Mouse (Mus musculus): Measurements from ENCODE around the gene Ppp1r13b. TPM values are rescaled to one million over a fixed set of nuclear protein-coding genes. Genes with fewer than 3 reads are reported as not detected.
"Not testable (repeated sequence)": the region's sequence is repeated elsewhere in the genome, so short reads cannot be mapped to it uniquely, and the experiment has no call there.

Ppp1r13b gene
- 54.5 and 57.4 TPM in 2 replicates for total RNA-seq (2014; rRNA removed)
- 31.6 and 36.5 TPM in 2 replicates for polyA plus RNA-seq (2015; fragmentation: Nextera tagmentation; extraction: Ambion mirVana)

DNA sequence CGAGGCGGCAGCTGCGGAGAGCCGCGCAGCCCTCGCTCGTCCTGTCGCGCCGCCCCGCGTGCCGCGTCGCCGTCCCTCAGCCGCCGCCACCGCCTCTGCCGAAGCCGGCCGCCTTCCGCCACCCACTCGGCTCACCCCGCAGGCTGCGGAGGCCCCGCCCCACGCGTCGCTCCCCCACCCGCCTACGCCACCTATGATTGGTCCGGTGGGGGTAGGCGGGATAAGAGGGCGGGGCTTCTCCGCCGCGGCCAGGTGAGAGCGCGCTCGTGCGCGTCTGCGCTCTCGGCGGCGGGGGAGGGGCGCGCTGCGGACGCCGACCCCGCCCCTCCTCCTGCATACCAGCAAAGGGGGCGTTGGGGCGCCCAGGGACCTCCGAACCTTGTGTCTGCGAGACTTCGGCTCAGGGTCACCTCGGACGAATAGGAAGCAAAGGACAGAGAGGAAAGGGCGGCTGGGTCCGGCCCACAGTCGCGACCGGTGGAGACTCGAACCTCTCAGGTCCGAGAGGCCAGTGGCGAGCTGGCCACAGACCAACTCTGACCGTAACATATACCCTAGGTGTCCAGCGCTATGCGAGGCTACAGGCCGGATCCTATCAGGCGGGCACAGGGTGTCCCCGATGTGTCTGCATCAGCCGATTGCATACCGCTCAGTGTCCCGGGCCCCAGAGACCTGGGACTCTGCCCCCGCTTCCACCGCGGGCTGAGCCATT, at the start of gene Ppp1r13b:
TSS of gene Ppp1r13b (minus strand) at position 141 of the 712 bp plus-strand sequence.
- no peaks in the 10 kb centered on the region for H3K36me3 ChIP-seq (ENCODE audit: insufficient read depth, low read length)
- peak within 1 kb of the TSS; percentile 80 for H3K4me3 ChIP-seq (ENCODE audit: low read length)
- H3K9me3 ChIP-seq (ENCODE audit: low read length), result no peaks in the 10 kb centered on the region
- H3K4me1 ChIP-seq (ENCODE audit: insufficient read depth, low read length), result peaks cover 6% of the 10 kb centered on the region; the same call in 1 of the 2 replicates
- peak within 1 kb of the TSS; percentile 94 for H3K9ac ChIP-seq (replicated peaks; ENCODE audit: low read length)
- DNase-seq (ENCODE audit: low spot score) (peak; percentile 96), ATAC-seq (peak; percentile 97)
- peak within 1 kb of the TSS; percentile 76 for H3K4me2 ChIP-seq (ENCODE audit: low read depth, low read length)
- H3K27me3 ChIP-seq (ENCODE audit: insufficient read depth, low read length), result no peaks in the 10 kb centered on the region
- H3K27ac ChIP-seq, result peak within 1 kb of the TSS; percentile 95
- no peak for TF ChIP-seq CTCF (IDR thresholded peaks at IDR 0.05; ENCODE audit: low read depth)
- WGBS, result under 1% methylated on average over 67 of the region's 80 CpGs

- H3K27ac ChIP-seq, result no peak overlapping the region
- ATAC-seq (no peak), DNase-seq (ENCODE audit: low spot score) (no peak)
- H3K36me3 ChIP-seq (ENCODE audit: insufficient read depth, low read length), result peaks cover 14% of the 10 kb centered on the region; the same call in 1 of the 2 replicates
- H3K4me1 ChIP-seq (ENCODE audit: insufficient read depth, low read length), result no peaks in the 10 kb centered on the region
- H3K4me2 ChIP-seq (ENCODE audit: low read depth, low read length), result no peak overlapping the region
- TF ChIP-seq CTCF (IDR thresholded peaks at IDR 0.05; ENCODE audit: low read depth), result no peak
- H3K9ac ChIP-seq (replicated peaks; ENCODE audit: low read length), result no peak overlapping the region
- H3K4me3 ChIP-seq (ENCODE audit: low read length), result no peak overlapping the region
- no peaks in the 10 kb centered on the region for H3K9me3 ChIP-seq (ENCODE audit: low read length)
- WGBS, result 75% methylated on average over 5 of the region's 5 CpGs
- H3K27me3 ChIP-seq (ENCODE audit: insufficient read depth, low read length), result no peaks in the 10 kb centered on the region
These were observed 48.3 kb upstream of the Ppp1r13b start for GRCm38 (mm10) chr12:111956173-111956572.

DNA sequence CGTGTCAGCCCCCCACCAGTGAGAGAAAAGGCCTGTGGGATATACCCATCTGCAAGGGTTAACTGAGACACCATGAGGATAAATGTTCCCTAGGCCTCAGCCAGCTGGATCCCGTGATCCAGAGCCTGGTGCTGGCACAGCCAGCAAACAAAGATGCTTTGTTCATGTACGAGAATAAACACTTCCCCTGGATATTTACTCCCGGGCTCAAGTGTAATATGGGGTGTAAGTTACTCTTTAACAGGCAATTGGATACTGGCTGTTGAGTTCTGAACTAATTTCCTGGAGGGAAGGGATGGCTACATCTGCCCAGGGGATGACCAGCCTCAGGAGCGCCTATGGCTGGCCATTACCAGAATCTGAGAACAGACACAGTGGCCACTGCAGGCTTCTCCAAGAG, 43.8 kb upstream of the Ppp1r13b start:
- ATAC-seq (peak; percentile 38; the same call in 1 of the 2 replicates), DNase-seq (ENCODE audit: low spot score) (no peak)
- no peaks in the 10 kb centered on the region for H3K9me3 ChIP-seq (ENCODE audit: low read length)
- H3K4me3 ChIP-seq (ENCODE audit: low read length), result no peak overlapping the region
- WGBS, result 41% methylated on average over 5 of the region's 5 CpGs
- H3K27me3 ChIP-seq (ENCODE audit: insufficient read depth, low read length), result no peaks in the 10 kb centered on the region
- no peak overlapping the region for H3K27ac ChIP-seq
- no peak overlapping the region for H3K9ac ChIP-seq (replicated peaks; ENCODE audit: low read length)
- H3K4me1 ChIP-seq (ENCODE audit: insufficient read depth, low read length), result no peaks in the 10 kb centered on the region
- no peak overlapping the region for H3K4me2 ChIP-seq (ENCODE audit: low read depth, low read length)
- no peaks in the 10 kb centered on the region for H3K36me3 ChIP-seq (ENCODE audit: insufficient read depth, low read length)
- no peak for TF ChIP-seq CTCF (IDR thresholded peaks at IDR 0.05; ENCODE audit: low read depth)

GRCm38 (mm10) chr12:111950486-111950885, 42.6 kb upstream of the Ppp1r13b start:
- no peak overlapping the region for H3K4me3 ChIP-seq (ENCODE audit: low read length)
- 70% methylated on average over 5 of the region's 5 CpGs for WGBS
- H3K9ac ChIP-seq (replicated peaks; ENCODE audit: low read length), result no peak overlapping the region
- no peaks in the 10 kb centered on the region for H3K36me3 ChIP-seq (ENCODE audit: insufficient read depth, low read length)
- H3K4me1 ChIP-seq (ENCODE audit: insufficient read depth, low read length), result no peaks in the 10 kb centered on the region
- no peak for TF ChIP-seq CTCF (IDR thresholded peaks at IDR 0.05; ENCODE audit: low read depth)
- no peaks in the 10 kb centered on the region for H3K27me3 ChIP-seq (ENCODE audit: insufficient read depth, low read length)
- DNase-seq (ENCODE audit: low spot score), result no peak
- H3K9me3 ChIP-seq (ENCODE audit: low read length), result no peaks in the 10 kb centered on the region
- ATAC-seq, result no peak
- no peak overlapping the region for H3K27ac ChIP-seq
- H3K4me2 ChIP-seq (ENCODE audit: low read depth, low read length), result no peak overlapping the region

DNA sequence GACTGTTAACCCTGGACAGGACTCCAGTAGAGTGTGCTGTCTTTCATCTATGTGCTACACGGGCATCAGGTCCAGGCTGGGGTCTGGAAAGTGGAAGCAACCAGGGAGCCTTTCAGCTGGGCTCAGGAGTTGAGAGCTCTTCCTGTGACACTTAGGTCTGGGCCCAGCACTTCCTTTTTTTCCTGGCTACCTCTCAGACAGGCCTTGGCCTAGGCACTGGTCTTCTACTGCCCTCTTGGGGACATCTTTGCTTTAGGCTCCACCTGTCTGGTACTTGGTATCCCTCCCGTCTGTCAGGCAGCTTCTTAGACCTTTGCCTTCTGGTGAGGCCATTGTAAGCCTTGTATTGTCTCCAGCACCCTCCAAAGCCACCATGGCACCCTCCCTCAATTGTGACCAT, 38.8 kb upstream of the Ppp1r13b start:
- Histone ChIP-seq H3K4me3 (ENCODE audit: low read length) (no peak overlapping the region), H3K36me3 (ENCODE audit: insufficient read depth, low read length) (no peaks in the 10 kb centered on the region), H3K9me3 (ENCODE audit: low read length) (no peaks in the 10 kb centered on the region), H3K4me2 (ENCODE audit: low read depth, low read length) (no peak overlapping the region), H3K27me3 (ENCODE audit: insufficient read depth, low read length) (no peaks in the 10 kb centered on the region), H3K9ac (replicated peaks; ENCODE audit: low read length) (no peak overlapping the region), H3K4me1 (ENCODE audit: insufficient read depth, low read length) (no peaks in the 10 kb centered on the region), H3K27ac (no peak overlapping the region; the same call in 1 of the 2 replicates)
- peak; percentile 31; the same call in 1 of the 2 replicates for ATAC-seq
- peak; percentile 69 for DNase-seq (ENCODE audit: low spot score)
- 42% methylated on average over 2 of the region's 2 CpGs for WGBS
- TF ChIP-seq CTCF (IDR thresholded peaks at IDR 0.05; ENCODE audit: low read depth), result peak; percentile 73

DNA sequence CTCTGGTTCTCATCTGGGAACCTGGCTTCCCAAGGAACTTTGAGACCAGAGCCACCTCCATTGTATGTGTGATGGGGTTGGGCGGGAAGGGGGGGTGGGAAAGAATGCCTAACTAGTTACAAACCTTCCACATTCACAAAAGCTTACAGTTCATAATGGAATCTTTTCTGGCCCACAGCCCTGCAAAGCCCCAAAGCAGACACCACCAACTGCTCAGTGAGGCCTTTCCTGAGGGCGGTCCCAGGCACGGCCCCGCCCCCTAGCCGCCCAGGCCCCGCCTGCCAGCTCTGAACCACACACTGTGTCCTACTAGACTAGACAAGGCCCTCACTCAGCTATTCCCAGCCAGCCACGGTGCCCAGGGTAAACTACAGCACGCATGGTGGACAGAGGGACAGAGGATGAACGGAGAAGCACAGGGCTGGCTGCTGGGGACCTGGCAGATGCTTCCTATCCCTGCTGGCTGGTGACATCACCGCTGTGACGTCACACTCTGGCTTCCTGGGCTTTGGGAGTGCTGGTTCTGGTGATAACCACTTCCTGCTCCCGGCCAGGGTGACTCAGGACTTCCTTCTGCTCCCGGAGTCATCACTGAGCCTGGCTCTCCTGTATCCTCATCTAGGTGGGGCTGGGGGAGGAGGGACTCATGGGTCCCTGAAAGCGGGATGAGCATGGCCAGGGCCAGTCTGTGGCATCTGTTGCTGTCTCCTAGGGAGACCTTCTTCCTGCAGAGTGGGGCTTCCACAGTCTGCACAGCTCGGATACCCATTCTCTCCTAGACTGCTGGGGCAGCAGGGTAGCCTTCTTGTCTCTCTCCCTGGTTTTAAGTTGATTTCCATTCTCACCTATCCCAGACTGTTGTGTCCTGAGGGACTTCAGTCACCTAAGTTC, 38.1 kb upstream of the Ppp1r13b start:
- DNase-seq (ENCODE audit: low spot score); H3K4me3 ChIP-seq (ENCODE audit: low read length); H3K4me2 ChIP-seq (ENCODE audit: low read depth, low read length); H3K36me3 ChIP-seq (ENCODE audit: insufficient read depth, low read length); H3K27me3 ChIP-seq (ENCODE audit: insufficient read depth, low read length); H3K9me3 ChIP-seq (ENCODE audit: low read length); H3K27ac ChIP-seq; H3K9ac ChIP-seq (replicated peaks; ENCODE audit: low read length); H3K4me1 ChIP-seq (ENCODE audit: insufficient read depth, low read length): not testable (repeated sequence)
- peak; percentile 54; the same call in 1 of the 2 replicates for ATAC-seq
- WGBS, result 68% methylated on average over 10 of the region's 15 CpGs
